26 mouse cellular contexts compared by ENCODE assay signal in genomic region chr14:17599553-17599952, GRCm38 (mm10).
DNase-seq lines count a peak whose midpoint lies in the region; ATAC-seq and TF ChIP-seq lines count a peak whose summit lies in the region.
"Had no signal": no experiment of that assay in that cellular context is flagged by ENCODE, and none has a peak within 500 bp of the region (broad histone marks: within the 10 kb centered on the region; RNA-seq: fewer than 3 reads in every experiment).

No protein-coding gene starts in this region.

- H3K4me2 ChIP-seq in hindbrain, postnatal 0 days (ENCODE audit: low read depth, low read length): no peak overlapping the region
- no peak overlapping the region for H3K4me2 ChIP-seq in hindbrain, embryonic 13.5 days
- H3K4me2 ChIP-seq in midbrain, postnatal 0 days (ENCODE audit: low read depth, low read length, poor library complexity, severe bottlenecking): no peak overlapping the region
- no peak overlapping the region for H3K4me2 ChIP-seq in midbrain, embryonic 13.5 days (replicated peaks)
- H3K4me2 ChIP-seq: embryonic facial prominence, embryonic 12.5 days; embryonic facial prominence, embryonic 15.5 days; heart, embryonic 13.5 days had no signal

- H3K27me3 ChIP-seq in hindbrain, postnatal 0 days (ENCODE audit: insufficient read depth, low read length): no peaks in the 10 kb centered on the region
- H3K27me3 ChIP-seq in hindbrain, embryonic 13.5 days: no peaks in the 10 kb centered on the region
- H3K27me3 ChIP-seq in midbrain, postnatal 0 days (ENCODE audit: insufficient read depth, low read length): no peaks in the 10 kb centered on the region
- no peaks in the 10 kb centered on the region for H3K27me3 ChIP-seq in midbrain, embryonic 13.5 days
- H3K27me3 ChIP-seq: embryonic facial prominence, embryonic 12.5 days; embryonic facial prominence, embryonic 15.5 days; heart, embryonic 13.5 days; Patski had no signal

- H3K27ac ChIP-seq in hindbrain, postnatal 0 days: no peak overlapping the region
- no peak overlapping the region for H3K27ac ChIP-seq in hindbrain, embryonic 13.5 days
- no peak overlapping the region for H3K27ac ChIP-seq in midbrain, postnatal 0 days (ENCODE audit: low read depth, low read length)
- H3K27ac ChIP-seq in midbrain, embryonic 13.5 days: no peak overlapping the region
- H3K27ac ChIP-seq: embryonic facial prominence, embryonic 12.5 days; embryonic facial prominence, embryonic 15.5 days; heart, adult 2 months; heart, embryonic 10.5 days; heart, embryonic 13.5 days had no signal

- H3K4me1 ChIP-seq in hindbrain, postnatal 0 days (ENCODE audit: insufficient read depth, low read length): no peaks in the 10 kb centered on the region
- H3K4me1 ChIP-seq in hindbrain, embryonic 13.5 days (replicated peaks): no peaks in the 10 kb centered on the region
- H3K4me1 ChIP-seq in midbrain, postnatal 0 days (ENCODE audit: insufficient read depth, low read length): no peaks in the 10 kb centered on the region
- H3K4me1 ChIP-seq in midbrain, embryonic 13.5 days (replicated peaks): no peaks in the 10 kb centered on the region
- H3K4me1 ChIP-seq: embryonic facial prominence, embryonic 12.5 days; embryonic facial prominence, embryonic 15.5 days; heart, embryonic 10.5 days; heart, embryonic 13.5 days had no signal

- H3K9me3 ChIP-seq in hindbrain, postnatal 0 days (ENCODE audit: low read length): no peaks in the 10 kb centered on the region
- no peaks in the 10 kb centered on the region for H3K9me3 ChIP-seq in hindbrain, embryonic 13.5 days
- H3K9me3 ChIP-seq in midbrain, postnatal 0 days (ENCODE audit: low read length): no peaks in the 10 kb centered on the region
- H3K9me3 ChIP-seq in midbrain, embryonic 13.5 days: no peaks in the 10 kb centered on the region
- H3K9me3 ChIP-seq: embryonic facial prominence, embryonic 12.5 days; embryonic facial prominence, embryonic 15.5 days; G1E; heart, embryonic 10.5 days; heart, embryonic 13.5 days had no signal

- ATAC-seq in hindbrain, postnatal 0 days: peak; percentile 53; the same call in 1 of the 2 replicates
- no peak for ATAC-seq in hindbrain, embryonic 13.5 days (ENCODE audit: low FRiP score)
- no peak; the same call in 1 of the 2 replicates for ATAC-seq in midbrain, postnatal 0 days (ENCODE audit: low FRiP score)
- no peak for ATAC-seq in midbrain, embryonic 13.5 days
- ATAC-seq: activated CD4-positive, CD25-positive, alpha-beta regulatory T cell, adult 4 months; CD4-positive, CD25-positive, alpha-beta regulatory T cell, adult 4 months; forebrain, embryonic 14.5 days; intestine, postnatal 0 days; Patski had no signal

- DNase-seq in hindbrain, postnatal 0 days (ENCODE audit: low spot score): no peak
- peak; percentile 15 for DNase-seq in midbrain, postnatal 0 days (ENCODE audit: low spot score)
- DNase-seq in R1 (ENCODE audit: low read depth, low spot score): peak; percentile 38
- DNase-seq in adrenal gland, postnatal 4 days (ENCODE audit: low spot score in 2 of 2): no peak
- DNase-seq: adrenal gland, postnatal 10 days; cerebellum, adult 11 months; cerebellum, adult 2 months; cerebellum, adult 9-11 months; cerebellum, postnatal 25 days; gastrocnemius, postnatal 10 days; gastrocnemius, postnatal 36 days; heart, adult 2 months; heart, postnatal 14 days; heart, postnatal 4 days had no signal

- TF ChIP-seq CTCF in hindbrain, postnatal 0 days (IDR thresholded peaks at IDR 0.05; ENCODE audit: low read depth): no peak
- no peak for TF ChIP-seq CTCF in midbrain, postnatal 0 days (IDR thresholded peaks at IDR 0.05)

- H3K36me3 ChIP-seq in hindbrain, postnatal 0 days (ENCODE audit: insufficient read depth, low read length): no peaks in the 10 kb centered on the region
- H3K36me3 ChIP-seq in hindbrain, embryonic 13.5 days: no peaks in the 10 kb centered on the region
- no peaks in the 10 kb centered on the region for H3K36me3 ChIP-seq in midbrain, postnatal 0 days (ENCODE audit: insufficient read depth, low read length)
- H3K36me3 ChIP-seq in midbrain, embryonic 13.5 days: no peaks in the 10 kb centered on the region
- H3K36me3 ChIP-seq: embryonic facial prominence, embryonic 12.5 days; embryonic facial prominence, embryonic 15.5 days; G1E; heart, embryonic 10.5 days; heart, embryonic 13.5 days had no signal

- whole genome bisulfite sequencing in hindbrain, postnatal 0 days: 68% methylated on average over 5 of the region's 5 CpGs
- 78% methylated on average over 5 of the region's 5 CpGs for WGBS in hindbrain, embryonic 13.5 days
- WGBS in midbrain, postnatal 0 days: 48% methylated on average over 5 of the region's 5 CpGs
- WGBS in midbrain, embryonic 13.5 days: 82% methylated on average over 5 of the region's 5 CpGs

- H3K9ac ChIP-seq in hindbrain, postnatal 0 days (replicated peaks; ENCODE audit: low read length): no peak overlapping the region
- no peak overlapping the region for H3K9ac ChIP-seq in hindbrain, embryonic 13.5 days
- H3K9ac ChIP-seq in midbrain, postnatal 0 days (replicated peaks; ENCODE audit: low read length, poor library complexity, severe bottlenecking): no peak overlapping the region
- H3K9ac ChIP-seq in midbrain, embryonic 13.5 days (replicated peaks): no peak overlapping the region
- H3K9ac ChIP-seq: embryonic facial prominence, embryonic 12.5 days; embryonic facial prominence, embryonic 15.5 days; heart, embryonic 13.5 days had no signal

- no peak overlapping the region for H3K4me3 ChIP-seq in hindbrain, postnatal 0 days (ENCODE audit: low read length)
- H3K4me3 ChIP-seq in hindbrain, embryonic 13.5 days: no peak overlapping the region
- no peak overlapping the region for H3K4me3 ChIP-seq in midbrain, postnatal 0 days (ENCODE audit: low read depth, low read length)
- no peak overlapping the region for H3K4me3 ChIP-seq in midbrain, embryonic 13.5 days (replicated peaks)
- H3K4me3 ChIP-seq: embryonic facial prominence, embryonic 12.5 days; embryonic facial prominence, embryonic 15.5 days; heart, adult 2 months; heart, embryonic 10.5 days; heart, embryonic 13.5 days had no signal

Comparison
In these comparisons a context has a peak if more than half of its experiments do, and no peak if none do; other contexts are left out.
1. DNase-seq: peak in midbrain, postnatal 0 days (single experiment) and R1 (single experiment); none in hindbrain, postnatal 0 days (single experiment) and adrenal gland, postnatal 4 days (0 of 2).